Mouse (Mus musculus) liver, embryonic 15.5 days (tissue): ENCODE results near the gene Map1lc3b. TPM values are rescaled to one million over a fixed set of nuclear protein-coding genes. Genes with fewer than 3 reads are reported as not detected.
"Not testable (repeated sequence)": the region's sequence is repeated elsewhere in the genome, so short reads cannot be mapped to it uniquely, and the experiment has no call there.

Source experiments
- ATAC-seq: fragments of 200-750 bp; cut with Nextera tagmentation; 2 replicates; pipeline ENCODE4 v1.8.0; 2017; ENCODE audit warnings: moderate number of reproducible peaks, mild to moderate bottlenecking, moderate library complexity; ENCODE audit not compliant: insufficient read depth
- H3K27ac ChIP-seq: fragments of 300-500 bp; sonication (generic); replicated peaks from 2 replicates; pipeline ENCODE4 v1.5.1; 2015; ENCODE audit warnings: mild to moderate bottlenecking, inconsistent platforms
- H3K27me3 ChIP-seq: fragments of 300-500 bp; sonication (generic); 2 replicates; pipeline ENCODE4 v1.6.1; 2015; ENCODE audit warnings: mild to moderate bottlenecking, inconsistent platforms
- H3K36me3 ChIP-seq: fragments of 300-500 bp; sonication (generic); replicated peaks from 2 replicates; pipeline ENCODE4 v1.6.1; 2015; ENCODE audit warnings: moderate library complexity, mild to moderate bottlenecking, inconsistent platforms
- H3K4me1 ChIP-seq: fragments of 300-500 bp; sonication (generic); replicated peaks from 2 replicates; pipeline ENCODE4 v1.6.1; 2015; ENCODE audit warnings: inconsistent platforms
- H3K4me2 ChIP-seq: fragments of 300-500 bp; sonication (generic); 2 replicates; pipeline ENCODE4 v1.6.1; 2015; ENCODE audit warnings: moderate library complexity, mild to moderate bottlenecking, inconsistent platforms
- H3K4me3 ChIP-seq: fragments of 300-500 bp; sonication (generic); replicated peaks from 2 replicates; pipeline ENCODE4 v1.5.1; 2015; ENCODE audit warnings: mild to moderate bottlenecking, inconsistent platforms
- H3K9ac ChIP-seq: fragments of 300-500 bp; sonication (generic); 2 replicates; pipeline ENCODE4 v1.6.1; 2015; ENCODE audit warnings: moderate library complexity, mild to moderate bottlenecking, inconsistent platforms
- H3K9me3 ChIP-seq: fragments of 300-500 bp; sonication (generic); replicated peaks from 2 replicates; pipeline ENCODE4 v1.6.1; 2016; ENCODE audit warnings: inconsistent platforms
- WGBS: fragments of 180-500 bp; shearing (Covaris S2); methylation state at CpG from one replicate; pipeline ENCODE4 v1.1.7; 2015; ENCODE audit warnings: mixed read lengths; ENCODE audit not compliant: insufficient replicate concordance; 5-methylcytosine and 5-hydroxymethylcytosine counted together
- polyA plus RNA-seq: library from polyadenylated mRNA; unstranded; fragments of >200 nt; fragmentation: Nextera tagmentation; extraction: Ambion mirVana; gene quantifications from 2 replicates; pipeline ENCODE4 v1.2.1, GENCODE M21; 2015

Map1lc3b gene
- polyA plus RNA-seq, 1 experiment from 2014 or later = 136 TPM

GRCm38 (mm10) chr8:121591178-121592066 is 1.3 kb downstream of the Map1lc3b start:
- Histone ChIP-seq H3K4me3 (peak overlapping the region; percentile 96), H3K9ac (peak overlapping the region; percentile 97), H3K4me2 (peak overlapping the region; percentile 82), H3K27me3 (no peaks in the 10 kb centered on the region), H3K4me1 (peaks cover 63% of the 10 kb centered on the region), H3K36me3 (peaks cover 45% of the 10 kb centered on the region), H3K9me3 (no peaks in the 10 kb centered on the region), H3K27ac (peak overlapping the region; percentile 97)
- ATAC-seq = 0 out of 2 replicates have a peak, but pooled peaks have one; percentile 10
- WGBS = 17% methylated on average over 20 of the region's 20 CpGs

- Histone ChIP-seq H3K4me2 (no peak overlapping the region; the same call in 1 of the 2 replicates), H3K9ac (no peak overlapping the region), H3K27me3 (no peaks in the 10 kb centered on the region), H3K4me1 (peaks cover 45% of the 10 kb centered on the region), H3K9me3 (no peaks in the 10 kb centered on the region), H3K4me3 (no peak overlapping the region), H3K36me3 (peaks cover 61% of the 10 kb centered on the region), H3K27ac (no peak overlapping the region)
- 90% methylated on average over 5 of the region's 5 CpGs for WGBS
- ATAC-seq = no peak
These were observed 3.1 kb downstream of the Map1lc3b start for GRCm38 (mm10) chr8:121593293-121593692.

- Histone ChIP-seq H3K9me3 (no peaks in the 10 kb centered on the region), H3K36me3 (peaks cover 64% of the 10 kb centered on the region), H3K4me2 (no peak overlapping the region), H3K9ac (no peak overlapping the region), H3K27me3 (no peaks in the 10 kb centered on the region), H3K4me3 (no peak overlapping the region), H3K27ac (no peak overlapping the region), H3K4me1 (peaks cover 39% of the 10 kb centered on the region)
- WGBS = 68% methylated on average over 9 of the region's 9 CpGs
- no peak for ATAC-seq
These were observed 3.8 kb downstream of the Map1lc3b start for GRCm38 (mm10) chr8:121593983-121594382.

GRCm38 (mm10) chr8:121597492-121597891 is 7.3 kb downstream of the Map1lc3b start:
- not testable (repeated sequence) for ATAC-seq, H3K4me2 ChIP-seq, H3K27ac ChIP-seq, H3K9me3 ChIP-seq, H3K27me3 ChIP-seq, H3K4me3 ChIP-seq, H3K9ac ChIP-seq
- Histone ChIP-seq H3K4me1 (peaks cover 15% of the 10 kb centered on the region), H3K36me3 (peaks cover 70% of the 10 kb centered on the region)
- 73% methylated on average over 2 of the region's 2 CpGs for WGBS

DNA sequence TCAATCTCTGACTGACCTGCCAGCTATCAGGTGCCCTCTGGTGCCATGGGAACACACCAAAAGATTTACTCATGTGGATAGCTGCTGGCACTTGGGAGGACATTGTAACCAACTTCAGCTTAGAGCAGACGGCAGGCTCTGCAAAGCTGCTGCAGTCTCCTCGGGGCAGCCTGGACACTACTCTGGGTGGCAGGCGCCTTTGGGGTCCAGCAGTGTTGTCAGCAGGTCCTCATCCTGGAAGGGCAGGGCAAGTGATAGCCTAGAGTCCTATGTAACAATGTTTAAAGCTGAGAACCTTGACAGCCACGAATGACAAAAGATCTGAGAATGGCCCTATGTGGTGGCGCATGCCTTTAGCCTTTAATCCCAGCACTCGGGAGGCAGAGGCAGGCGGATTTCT is 8.0 kb downstream of the Map1lc3b start:
- H3K27me3 ChIP-seq = no peaks in the 10 kb centered on the region
- H3K27ac ChIP-seq = no peak overlapping the region
- H3K36me3 ChIP-seq = peaks cover 65% of the 10 kb centered on the region
- peaks cover 9% of the 10 kb centered on the region for H3K4me1 ChIP-seq
- H3K9ac ChIP-seq = no peak overlapping the region
- H3K4me3 ChIP-seq = no peak overlapping the region
- no peak overlapping the region for H3K4me2 ChIP-seq
- ATAC-seq = no peak
- H3K9me3 ChIP-seq = no peaks in the 10 kb centered on the region
- 79% methylated on average over 7 of the region's 7 CpGs for WGBS

GRCm38 (mm10) chr8:121598892-121599291 is 8.7 kb downstream of the Map1lc3b start:
- Histone ChIP-seq H3K27ac (no peak overlapping the region), H3K36me3 (peaks cover 58% of the 10 kb centered on the region), H3K27me3 (no peaks in the 10 kb centered on the region), H3K4me3 (no peak overlapping the region), H3K4me2 (no peak overlapping the region), H3K4me1 (peaks cover 3% of the 10 kb centered on the region; the same call in 1 of the 2 replicates), H3K9ac (no peak overlapping the region), H3K9me3 (no peaks in the 10 kb centered on the region)
- WGBS = 28% methylated on average over 7 of the region's 7 CpGs
- 0 out of 2 replicates have a peak, but pooled peaks have one; percentile 43 for ATAC-seq

GRCm38 (mm10) chr8:121599842-121600241 is 9.7 kb downstream of the Map1lc3b start:
- H3K36me3 ChIP-seq = peaks cover 49% of the 10 kb centered on the region
- H3K4me3 ChIP-seq = no peak overlapping the region
- no peak overlapping the region for H3K9ac ChIP-seq
- H3K27me3 ChIP-seq = no peaks in the 10 kb centered on the region
- H3K4me1 ChIP-seq = 0 out of 2 replicates have a peak, but pooled peaks cover 3% of the 10 kb centered on the region
- WGBS = 76% methylated on average over 14 of the region's 14 CpGs
- no peak overlapping the region for H3K4me2 ChIP-seq
- ATAC-seq = no peak
- H3K9me3 ChIP-seq = no peaks in the 10 kb centered on the region
- H3K27ac ChIP-seq = no peak overlapping the region

- H3K9ac ChIP-seq = no peak overlapping the region
- H3K9me3 ChIP-seq = no peaks in the 10 kb centered on the region
- H3K27me3 ChIP-seq = no peaks in the 10 kb centered on the region
- 81% methylated on average over 12 of the region's 12 CpGs for WGBS
- no peak for ATAC-seq
- H3K4me3 ChIP-seq = no peak overlapping the region
- no peak overlapping the region for H3K4me2 ChIP-seq
- peaks cover 26% of the 10 kb centered on the region for H3K36me3 ChIP-seq
- H3K27ac ChIP-seq = no peak overlapping the region
- 0 out of 2 replicates have a peak, but pooled peaks cover 3% of the 10 kb centered on the region for H3K4me1 ChIP-seq
These were observed 12.2 kb downstream of the Map1lc3b start for GRCm38 (mm10) chr8:121602411-121602810.

DNA sequence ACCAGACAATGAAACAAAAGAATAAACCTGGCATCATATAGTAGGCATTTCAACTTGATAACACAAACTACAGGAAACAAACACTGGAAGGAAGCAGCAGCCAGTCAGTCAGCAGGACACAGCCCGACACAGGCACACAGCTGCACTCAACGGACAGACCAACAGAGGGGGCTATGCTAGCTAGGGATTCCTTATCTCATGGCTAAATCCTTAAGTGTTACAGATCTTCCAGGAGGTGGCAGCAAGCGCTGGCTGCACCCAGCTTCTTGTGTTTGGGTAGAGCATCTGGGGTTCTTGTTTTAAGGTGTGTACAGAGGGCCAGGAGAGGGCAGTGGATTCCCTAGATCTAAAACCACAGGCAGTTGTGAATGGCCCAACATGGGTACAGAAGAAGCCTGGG is 12.7 kb downstream of the Map1lc3b start:
- H3K4me1 ChIP-seq = 0 out of 2 replicates have a peak, but pooled peaks cover 3% of the 10 kb centered on the region
- ATAC-seq = no peak
- H3K9me3 ChIP-seq = no peaks in the 10 kb centered on the region
- no peak overlapping the region for H3K4me3 ChIP-seq
- no peaks in the 10 kb centered on the region for H3K27me3 ChIP-seq
- H3K36me3 ChIP-seq = peaks cover 22% of the 10 kb centered on the region
- H3K27ac ChIP-seq = no peak overlapping the region
- H3K9ac ChIP-seq = no peak overlapping the region
- 17% methylated on average over 3 of the region's 3 CpGs for WGBS
- no peak overlapping the region for H3K4me2 ChIP-seq

DNA sequence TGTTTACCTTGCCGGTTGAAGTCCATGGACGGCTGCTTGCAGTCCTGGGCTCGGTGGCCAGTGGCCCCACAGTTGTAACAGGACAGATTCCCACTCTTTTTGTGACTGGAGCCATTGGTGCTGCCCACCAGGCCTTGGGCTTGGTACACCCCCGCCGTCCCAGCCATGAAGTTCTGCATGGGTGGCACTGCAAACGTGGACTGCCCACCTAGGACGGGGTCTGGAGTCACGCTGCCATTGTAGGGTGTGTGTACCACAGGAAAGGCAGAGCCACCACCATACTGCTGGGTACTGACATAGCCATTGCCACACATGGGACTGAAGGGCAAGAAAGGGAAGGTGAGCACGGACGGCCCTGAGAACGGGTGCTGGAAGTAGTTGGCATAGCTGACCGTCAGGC is 13.6 kb downstream of the Map1lc3b start:
- 71% methylated on average over 12 of the region's 12 CpGs for WGBS
- ATAC-seq = no peak
- peaks cover 16% of the 10 kb centered on the region for H3K36me3 ChIP-seq

GRCm38 (mm10) chr8:121607661-121608060 is 17.5 kb downstream of the Map1lc3b start:
- Histone ChIP-seq H3K27ac (no peak overlapping the region), H3K36me3 (no peaks in the 10 kb centered on the region; the same call in 1 of the 2 replicates), H3K9me3 (no peaks in the 10 kb centered on the region), H3K4me3 (no peak overlapping the region), H3K9ac (no peak overlapping the region), H3K27me3 (no peaks in the 10 kb centered on the region), H3K4me2 (no peak overlapping the region), H3K4me1 (no peaks in the 10 kb centered on the region)
- 68% methylated on average over 5 of the region's 5 CpGs for WGBS
- ATAC-seq = no peak

More for the DNA sequence above, 13.6 kb downstream of the Map1lc3b start:
- Histone ChIP-seq H3K9ac (no peak overlapping the region), H3K4me1 (0 out of 2 replicates have a peak, but pooled peaks cover 3% of the 10 kb centered on the region), H3K27me3 (no peaks in the 10 kb centered on the region), H3K9me3 (no peaks in the 10 kb centered on the region), H3K4me2 (no peak overlapping the region), H3K27ac (no peak overlapping the region), H3K4me3 (no peak overlapping the region)
